Mouse (Mus musculus): ENCODE results near the gene Adck2. TPM values are rescaled to one million over a fixed set of nuclear protein-coding genes. Genes with fewer than 3 reads are reported as not detected.

Gene Adck2
- 13.6 and 13.8 TPM in 2 replicates for total RNA-seq (2017)

DNA sequence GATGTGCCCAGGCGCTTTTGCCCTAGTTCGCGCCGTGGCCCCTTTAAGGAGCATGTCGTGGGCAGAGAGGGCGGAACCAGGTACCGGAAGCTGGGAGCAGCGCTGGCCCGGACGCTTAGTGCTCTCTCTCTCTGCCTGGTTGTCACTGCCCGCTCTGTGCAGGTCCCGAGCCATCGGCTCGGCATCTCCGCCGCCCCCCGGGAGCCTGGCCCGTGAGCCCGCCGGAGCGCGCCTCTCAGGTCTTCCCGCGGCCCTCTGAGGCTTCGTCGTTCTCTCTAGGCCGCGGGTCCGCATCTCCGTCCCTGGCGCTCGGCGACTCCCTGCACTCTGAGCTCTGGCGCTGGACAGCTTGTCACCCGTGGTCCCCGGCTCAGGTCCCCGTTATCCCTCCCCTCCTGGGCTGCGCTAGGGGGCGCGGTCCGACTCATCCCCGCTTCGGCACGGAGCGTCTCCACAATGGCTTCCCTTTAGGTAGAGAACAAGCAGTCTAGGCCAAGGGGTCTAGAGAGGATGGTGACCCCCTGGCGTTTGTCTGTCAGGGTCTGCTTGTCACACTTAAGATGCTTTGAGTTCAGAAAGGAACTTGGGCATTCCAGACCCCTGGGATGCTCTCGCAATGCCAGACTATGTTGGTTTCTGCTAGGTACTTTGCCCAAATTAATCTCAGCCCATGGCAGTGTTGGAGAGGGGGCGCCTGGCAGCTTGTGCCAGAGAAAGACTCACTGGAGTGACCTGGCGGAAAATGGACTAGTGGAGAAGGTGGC lies at the start of gene Adck2:
TSS of gene Adck2 (plus strand) at position 83 of the 764 bp plus-strand sequence.
- peak; percentile 93 for ATAC-seq (ENCODE audit: extremely low read depth, insufficient number of reproducible peaks, low FRiP score, poor library complexity, severe bottlenecking)

DNA sequence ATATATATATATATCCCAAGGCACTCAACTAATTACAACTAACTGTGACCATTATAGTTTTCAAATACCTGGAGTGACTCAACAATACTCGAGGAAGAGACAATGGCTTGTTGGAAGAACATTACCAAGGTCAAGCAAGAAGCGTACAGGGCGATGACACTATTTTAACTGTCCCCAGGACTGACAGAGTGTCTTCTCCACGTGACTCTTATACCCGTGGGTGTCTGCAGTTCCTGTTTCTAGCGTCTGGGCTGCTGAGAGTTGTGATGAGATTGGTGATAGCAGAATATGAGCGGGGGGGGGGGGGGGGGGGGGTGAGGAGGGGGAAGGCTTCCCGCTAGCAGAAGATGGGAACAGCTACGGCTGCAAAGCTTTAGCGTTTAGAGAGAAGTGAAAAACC lies 46.9 kb upstream of the Adck2 start:
- ATAC-seq (ENCODE audit: extremely low read depth, insufficient number of reproducible peaks, low FRiP score, poor library complexity, severe bottlenecking), result peak; percentile 50; the same call in 1 of the 2 replicates

DNA sequence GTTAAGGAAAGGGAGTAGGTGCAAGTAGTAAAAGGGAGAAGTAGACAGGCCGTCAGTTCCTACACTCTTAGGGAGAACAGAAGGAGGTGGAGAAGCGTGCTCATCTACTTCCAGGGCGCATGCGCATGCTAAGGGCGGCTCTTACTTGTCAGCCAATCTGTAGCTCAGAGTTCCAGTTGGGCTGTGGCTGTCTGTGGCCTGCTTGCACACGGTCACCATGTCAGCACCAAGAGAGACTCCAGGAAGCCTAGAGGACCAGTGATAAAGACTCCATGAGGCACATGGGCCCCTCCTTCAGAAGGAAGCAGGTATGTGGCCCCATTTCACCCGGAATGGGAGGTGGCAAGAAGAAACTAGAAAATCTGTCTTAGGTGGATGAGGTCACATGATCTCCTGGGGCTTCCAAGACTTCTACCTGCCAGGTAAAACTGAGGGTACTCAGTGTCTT lies 46.3 kb upstream of the Adck2 start:
- ATAC-seq (ENCODE audit: extremely low read depth, insufficient number of reproducible peaks, low FRiP score, poor library complexity, severe bottlenecking), result no peak

DNA sequence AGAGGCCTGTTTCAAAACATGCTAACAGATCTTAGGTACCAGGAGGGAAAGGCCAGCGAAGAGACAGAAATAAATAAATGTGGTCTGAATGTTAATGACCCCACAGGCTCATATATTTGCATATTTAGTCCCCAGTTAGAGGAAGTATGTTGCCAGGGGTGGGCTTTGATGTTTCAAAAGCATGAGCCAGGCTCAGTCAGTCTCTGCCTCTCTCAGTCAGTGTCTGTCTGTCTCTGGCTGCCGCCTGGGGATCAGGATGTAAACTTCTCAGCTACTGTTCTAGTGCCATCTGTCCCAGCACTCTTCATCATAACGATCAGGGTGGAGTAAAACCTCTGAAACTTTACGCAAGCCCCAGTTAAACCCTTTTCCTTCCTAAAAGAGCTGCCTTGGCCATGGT lies 45.9 kb upstream of the Adck2 start:
- ATAC-seq (ENCODE audit: extremely low read depth, insufficient number of reproducible peaks, low FRiP score, poor library complexity, severe bottlenecking), result no peak

DNA sequence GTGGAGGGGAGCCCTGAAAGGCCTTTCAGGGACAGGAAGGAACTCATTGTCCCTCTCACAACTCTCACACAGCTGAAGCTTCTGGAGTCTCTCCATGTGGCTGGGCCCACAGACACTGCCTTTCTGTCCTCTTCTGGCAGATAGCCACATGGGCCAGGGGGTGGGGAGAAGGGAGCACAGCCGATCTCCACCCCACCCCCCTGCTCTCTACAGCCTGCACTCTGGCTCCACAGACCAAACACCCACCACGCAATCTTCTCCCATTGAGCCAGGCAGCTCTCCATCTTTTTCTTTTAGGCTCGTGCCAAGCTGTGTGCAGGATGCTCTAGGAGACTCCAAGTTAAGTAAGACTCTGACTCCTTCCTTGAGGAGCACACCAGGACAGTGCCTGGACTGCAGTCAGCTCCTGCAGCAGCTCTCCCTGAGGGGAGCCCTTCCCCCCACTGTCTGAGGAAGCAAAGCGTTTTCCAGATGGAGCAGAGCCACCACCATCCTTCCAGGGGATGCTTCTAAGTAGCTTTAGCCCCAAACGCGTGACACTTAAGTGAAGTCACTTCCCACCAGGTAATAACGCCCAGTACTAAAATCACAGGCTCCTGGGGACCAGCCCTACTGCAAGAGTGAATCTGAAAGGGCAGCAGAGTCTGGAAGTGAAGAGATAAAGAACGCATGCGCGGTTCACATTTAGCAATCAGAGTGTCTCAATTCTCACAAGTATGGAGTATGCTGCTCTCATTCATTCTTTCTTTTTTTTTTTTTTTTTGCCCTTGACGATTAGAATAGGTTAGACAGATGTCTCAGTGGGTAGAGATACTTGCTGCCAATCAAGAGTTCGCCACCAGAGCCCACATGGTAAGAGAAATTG lies 44.8 kb upstream of the Adck2 start:
- no peak for ATAC-seq (ENCODE audit: extremely low read depth, insufficient number of reproducible peaks, low FRiP score, poor library complexity, severe bottlenecking)

DNA sequence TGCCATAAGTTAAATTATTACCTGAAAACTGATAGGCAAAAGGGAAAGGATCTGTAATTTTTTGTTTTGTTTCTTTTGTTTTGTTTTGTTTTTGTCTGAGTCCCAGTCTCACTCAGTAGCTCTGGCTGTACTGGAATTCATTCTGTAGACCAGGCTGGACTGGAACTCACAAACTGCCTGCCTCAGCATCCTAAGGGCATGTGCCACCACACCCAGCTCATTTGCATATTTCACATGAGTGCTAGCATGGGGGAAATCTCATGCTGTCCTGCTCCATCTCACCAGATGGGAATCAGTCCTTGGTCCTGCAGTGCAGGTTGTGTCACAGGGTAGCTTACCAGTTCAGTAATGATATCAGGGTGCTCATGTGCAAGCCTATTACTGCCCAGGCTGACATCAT lies 38.7 kb upstream of the Adck2 start:
- ATAC-seq (ENCODE audit: extremely low read depth, insufficient number of reproducible peaks, low FRiP score, poor library complexity, severe bottlenecking), result no peak

DNA sequence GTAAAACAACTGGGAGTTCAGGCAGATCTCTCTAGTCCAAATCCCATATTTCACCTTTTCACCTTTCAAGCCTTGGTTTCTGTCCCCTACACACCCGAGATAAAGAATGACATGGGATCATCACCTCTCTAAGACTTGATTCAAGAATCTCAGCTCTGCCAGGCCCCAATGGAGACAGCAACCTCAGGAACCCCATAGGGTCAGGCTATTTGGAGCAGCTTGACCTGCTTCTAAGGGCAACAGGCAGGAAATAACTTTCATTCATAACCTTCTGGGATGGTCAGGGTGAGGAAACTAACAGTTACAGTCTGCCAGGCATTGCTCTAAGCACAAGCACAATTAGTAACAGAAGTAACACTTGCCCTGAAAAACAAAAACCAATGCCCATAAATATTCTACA lies 37.1 kb upstream of the Adck2 start:
- ATAC-seq (ENCODE audit: extremely low read depth, insufficient number of reproducible peaks, low FRiP score, poor library complexity, severe bottlenecking), result no peak

DNA sequence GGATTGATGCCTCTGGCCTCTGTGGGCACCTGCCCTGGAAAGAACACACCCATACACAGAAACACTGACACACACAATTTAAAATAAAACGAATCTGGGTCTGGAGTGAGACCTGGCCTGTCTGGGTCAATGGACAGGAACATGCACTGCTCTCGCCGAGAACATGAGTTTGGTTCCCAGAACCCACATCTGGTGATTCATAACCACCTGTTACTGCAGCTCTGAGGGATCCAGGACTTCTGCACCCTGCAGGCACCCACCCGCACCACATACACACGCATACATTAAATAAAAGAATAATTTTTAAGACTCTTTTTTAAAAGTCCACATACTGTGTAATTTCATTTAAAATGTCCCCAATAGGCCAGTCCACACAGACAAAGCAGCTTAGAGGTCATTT lies 36.4 kb upstream of the Adck2 start:
- no peak for ATAC-seq (ENCODE audit: extremely low read depth, insufficient number of reproducible peaks, low FRiP score, poor library complexity, severe bottlenecking)

DNA sequence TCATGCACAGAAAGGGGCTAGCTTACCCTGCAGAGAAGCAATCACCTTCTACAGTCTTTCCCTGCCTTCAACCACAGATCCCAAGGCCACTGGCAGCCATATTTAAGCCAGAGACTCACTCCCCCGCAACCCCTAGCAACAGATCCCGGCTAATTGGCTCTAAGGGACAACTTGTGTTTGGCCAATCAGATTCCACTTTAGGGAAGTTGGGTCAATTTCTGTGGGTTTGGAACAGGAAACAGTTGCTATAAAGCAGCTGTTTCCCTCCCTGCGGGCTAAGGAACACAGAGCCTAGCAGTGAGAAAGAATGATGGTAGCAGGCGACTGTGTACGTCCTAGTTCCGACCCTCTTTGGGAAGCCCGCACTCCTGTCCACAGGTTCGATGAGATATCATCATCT lies 35.4 kb upstream of the Adck2 start:
- no peak for ATAC-seq (ENCODE audit: extremely low read depth, insufficient number of reproducible peaks, low FRiP score, poor library complexity, severe bottlenecking)

DNA sequence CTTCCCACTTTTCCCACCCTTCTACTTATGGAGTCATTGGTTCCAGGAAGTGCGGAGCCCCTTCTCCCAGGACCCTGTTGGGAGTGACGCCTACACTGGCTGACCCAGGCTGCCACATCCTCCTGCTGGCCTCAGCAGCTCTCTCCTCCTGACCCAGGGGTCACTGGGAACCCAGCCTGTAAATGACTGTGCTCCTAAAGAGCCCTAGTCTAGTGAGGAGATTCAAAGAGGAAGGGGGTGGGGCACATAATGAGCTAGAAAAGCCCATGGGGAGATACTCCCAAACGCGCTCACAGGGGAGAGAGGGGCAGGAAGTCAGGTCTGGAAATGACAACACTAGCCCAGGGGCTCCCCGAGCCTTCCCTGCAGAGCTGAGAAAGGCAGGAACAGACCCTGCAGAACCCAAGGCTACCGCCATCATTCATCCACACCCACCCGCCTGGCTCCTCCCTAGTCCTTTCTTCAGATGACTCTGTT lies 34.0 kb upstream of the Adck2 start:
- ATAC-seq (ENCODE audit: extremely low read depth, insufficient number of reproducible peaks, low FRiP score, poor library complexity, severe bottlenecking), result no peak

DNA sequence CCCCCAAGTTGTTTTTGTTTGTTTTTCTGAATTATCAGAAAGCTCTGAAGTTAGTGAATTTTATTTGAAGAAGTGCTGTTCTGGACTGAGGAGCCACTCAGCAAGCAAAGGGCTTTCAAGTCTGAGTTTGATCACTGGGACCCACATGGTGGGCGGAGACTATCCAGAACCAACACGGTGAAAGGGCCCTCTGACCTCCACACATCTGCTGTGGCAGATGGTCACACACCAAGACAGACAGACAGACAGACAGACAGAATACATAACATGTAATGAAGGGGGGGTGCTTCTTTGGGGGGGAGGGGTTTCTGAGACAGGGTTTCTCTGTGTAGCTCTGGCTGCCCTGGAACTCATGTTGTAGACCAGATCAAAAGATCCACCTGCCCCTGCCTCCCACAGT lies 33.1 kb upstream of the Adck2 start:
- ATAC-seq (ENCODE audit: extremely low read depth, insufficient number of reproducible peaks, low FRiP score, poor library complexity, severe bottlenecking), result no peak

DNA sequence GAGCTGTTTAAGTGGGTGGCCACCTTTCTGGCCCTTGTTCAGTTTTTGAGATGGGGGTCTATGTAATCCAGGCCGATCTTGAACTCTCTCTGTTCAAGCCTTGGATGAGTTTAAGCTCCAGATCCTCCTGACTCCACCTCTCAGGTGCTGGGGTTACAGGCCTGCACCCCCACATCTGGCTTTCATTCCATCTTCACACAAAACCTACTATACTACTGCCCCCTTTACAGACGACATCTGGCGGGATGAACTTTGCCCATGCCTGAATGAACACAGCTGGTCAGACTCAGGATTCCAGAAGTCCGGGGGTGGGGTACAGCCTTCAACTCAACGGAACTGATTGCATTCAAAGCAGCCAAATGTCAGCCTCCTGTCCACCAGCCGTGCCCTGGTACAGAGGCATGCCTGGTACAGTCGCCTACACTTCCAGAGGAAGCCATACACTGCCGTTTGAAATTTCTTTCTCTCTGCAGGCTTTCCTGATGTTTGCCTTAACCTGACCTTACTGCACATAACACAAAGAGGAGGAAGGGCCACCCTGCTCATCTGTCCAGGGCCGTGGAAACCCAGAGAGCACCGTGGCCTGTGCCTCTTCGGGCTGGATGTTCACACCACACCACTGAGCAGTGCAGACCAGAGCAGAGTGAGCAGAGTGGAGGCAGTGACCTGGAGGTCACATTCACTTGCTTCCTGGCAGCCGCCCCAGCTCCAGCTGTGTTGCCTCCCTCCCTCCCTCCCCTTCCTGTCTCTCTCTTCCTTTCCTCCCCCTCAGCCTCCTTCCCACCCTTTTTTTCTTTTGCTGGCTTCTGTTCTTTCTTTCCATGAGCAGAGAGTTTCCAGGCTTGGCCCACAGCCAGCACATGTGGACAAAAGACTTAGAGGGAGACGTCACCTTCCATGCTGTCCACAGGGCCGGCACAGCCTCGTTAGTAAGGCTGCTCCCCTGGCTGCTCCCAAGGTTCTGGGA lies 30.8 kb upstream of the Adck2 start:
- ATAC-seq (ENCODE audit: extremely low read depth, insufficient number of reproducible peaks, low FRiP score, poor library complexity, severe bottlenecking), result no peak

DNA sequence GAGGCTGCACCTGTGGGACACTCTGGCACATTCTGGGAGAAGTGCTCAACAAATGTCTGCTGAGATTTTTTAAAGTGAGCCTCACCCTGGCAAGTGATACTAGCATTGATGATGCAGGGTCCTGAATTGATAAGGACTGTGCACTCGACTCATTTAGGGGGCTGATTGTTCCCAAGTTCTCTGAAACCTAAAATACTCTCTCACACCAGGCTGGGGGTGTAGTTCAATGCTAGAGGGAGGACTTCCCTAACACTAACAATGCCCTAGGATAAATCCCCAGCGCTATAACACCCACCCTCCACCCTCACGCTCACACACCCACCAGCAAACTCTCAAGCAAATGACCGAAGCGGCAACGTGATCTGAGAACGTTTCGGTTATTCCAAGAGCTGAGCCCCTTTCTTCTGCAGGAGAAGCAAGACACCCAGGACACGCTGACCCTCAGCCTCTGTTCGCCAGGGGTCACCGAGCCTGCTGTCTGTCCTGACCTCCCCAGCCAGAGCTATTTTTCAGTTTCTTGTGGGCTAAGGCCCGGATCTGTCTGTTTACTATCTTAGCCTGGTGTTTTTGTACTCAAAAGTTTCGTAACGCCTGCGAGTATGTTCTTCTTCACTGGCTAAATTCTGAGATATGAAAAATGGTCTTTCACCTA lies 29.8 kb upstream of the Adck2 start:
- no peak for ATAC-seq (ENCODE audit: extremely low read depth, insufficient number of reproducible peaks, low FRiP score, poor library complexity, severe bottlenecking)

DNA sequence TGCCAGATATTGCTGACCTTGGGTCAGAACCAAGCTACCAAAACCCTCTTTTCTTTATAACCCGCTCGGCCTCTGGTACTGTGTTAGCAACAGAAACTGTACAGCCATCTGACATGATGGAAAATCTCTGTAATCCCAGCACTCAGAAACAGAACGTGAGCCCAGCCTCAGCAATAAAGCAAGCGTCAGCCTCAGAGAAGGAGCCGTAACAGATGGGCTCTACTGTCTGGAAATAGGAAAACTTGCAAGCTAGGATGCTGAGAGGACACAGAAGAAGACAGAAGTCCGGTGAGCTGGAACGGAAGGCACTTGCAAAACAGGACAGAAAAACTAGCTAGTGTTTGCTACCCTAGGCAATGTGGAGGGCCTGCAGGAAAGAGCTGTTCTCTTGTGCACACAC lies 28.2 kb upstream of the Adck2 start:
- ATAC-seq (ENCODE audit: extremely low read depth, insufficient number of reproducible peaks, low FRiP score, poor library complexity, severe bottlenecking), result no peak

DNA sequence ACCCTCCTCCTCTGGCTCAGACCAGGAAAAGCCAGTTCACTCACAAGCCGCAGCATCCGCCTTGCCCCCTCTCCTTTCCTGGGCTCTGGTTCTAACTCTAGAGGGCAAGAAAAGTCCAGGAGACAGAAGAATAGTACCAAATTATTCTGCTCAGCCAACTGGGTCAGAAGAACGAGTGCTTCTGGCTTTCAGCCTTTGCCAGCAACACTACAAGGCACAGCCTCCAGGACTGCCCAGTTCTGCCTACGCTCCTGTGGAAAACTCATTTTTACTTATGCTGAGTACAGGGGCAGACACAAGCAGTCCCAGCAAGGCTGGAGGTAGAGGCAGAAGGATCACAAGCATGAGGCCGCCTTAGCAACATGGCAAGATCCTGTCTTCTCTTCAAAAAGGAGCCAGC lies 25.6 kb upstream of the Adck2 start:
- no peak for ATAC-seq (ENCODE audit: extremely low read depth, insufficient number of reproducible peaks, low FRiP score, poor library complexity, severe bottlenecking)

DNA sequence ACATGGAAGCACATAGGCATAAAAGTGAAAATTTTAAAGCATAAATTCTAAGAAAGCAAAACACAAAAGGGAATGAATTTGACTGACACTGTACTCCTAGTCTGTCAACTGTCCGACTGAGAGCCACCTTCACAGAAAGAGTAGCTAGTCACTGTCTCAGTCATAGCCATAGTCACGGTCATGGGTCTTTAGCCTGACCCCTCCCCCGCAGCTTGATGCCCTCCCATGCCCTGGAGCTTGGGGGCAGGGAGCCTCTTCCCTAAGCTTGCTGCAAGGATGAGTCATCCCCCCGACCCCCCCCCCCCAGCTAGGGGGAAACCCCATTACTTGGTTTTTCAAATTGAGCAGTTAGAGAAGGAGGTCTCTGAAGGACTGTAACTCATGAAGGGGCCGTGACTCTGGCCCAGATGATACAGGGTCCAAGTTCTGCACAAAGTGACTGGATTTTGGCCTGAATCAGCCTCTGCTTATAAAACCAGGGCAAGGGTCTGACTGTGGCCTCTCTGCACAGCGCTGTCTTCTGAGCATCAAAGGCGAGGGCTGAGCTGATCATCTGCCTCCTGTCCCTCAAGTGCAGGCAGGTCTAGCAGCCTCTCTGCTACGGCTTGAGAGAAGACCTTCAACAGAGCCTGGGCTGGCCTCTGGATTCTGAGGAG lies 21.6 kb upstream of the Adck2 start:
- ATAC-seq (ENCODE audit: extremely low read depth, insufficient number of reproducible peaks, low FRiP score, poor library complexity, severe bottlenecking), result no peak

DNA sequence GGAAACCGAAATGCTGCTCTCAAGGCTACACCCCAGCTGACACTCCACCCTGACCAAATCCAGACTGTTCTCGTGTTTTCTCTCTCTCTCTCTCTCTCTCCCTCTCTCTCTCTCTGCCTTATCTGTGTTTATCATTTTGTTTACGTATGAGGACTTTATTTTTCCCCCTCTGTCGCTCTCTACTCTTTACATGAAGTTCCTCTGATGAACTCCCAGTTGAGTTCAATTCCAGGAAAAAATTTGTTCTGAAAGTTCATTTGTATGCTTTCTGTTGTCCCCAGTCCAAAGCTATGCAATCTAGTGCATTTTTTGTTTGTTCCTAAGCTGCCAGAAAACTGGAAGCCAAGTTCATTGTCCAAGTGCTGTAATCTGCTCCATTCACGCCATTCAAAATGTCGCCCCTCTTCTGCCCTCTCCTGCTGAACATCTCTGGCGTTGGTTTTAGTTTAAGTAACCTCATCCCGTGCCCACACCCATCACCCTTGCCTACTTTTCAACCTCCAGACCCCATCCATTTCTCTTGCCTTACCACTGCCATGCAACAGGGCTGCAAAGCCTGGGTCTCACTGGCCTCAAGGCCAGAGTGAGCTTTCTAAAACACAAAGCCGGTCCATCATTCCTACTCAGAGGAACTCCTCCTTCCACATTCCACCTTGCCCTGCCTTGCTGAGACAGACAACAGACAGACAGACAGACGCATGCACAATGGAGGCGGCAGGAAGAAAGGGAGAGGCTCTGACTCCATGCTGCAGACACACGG lies 18.6 kb upstream of the Adck2 start:
- ATAC-seq (ENCODE audit: extremely low read depth, insufficient number of reproducible peaks, low FRiP score, poor library complexity, severe bottlenecking), result no peak

DNA sequence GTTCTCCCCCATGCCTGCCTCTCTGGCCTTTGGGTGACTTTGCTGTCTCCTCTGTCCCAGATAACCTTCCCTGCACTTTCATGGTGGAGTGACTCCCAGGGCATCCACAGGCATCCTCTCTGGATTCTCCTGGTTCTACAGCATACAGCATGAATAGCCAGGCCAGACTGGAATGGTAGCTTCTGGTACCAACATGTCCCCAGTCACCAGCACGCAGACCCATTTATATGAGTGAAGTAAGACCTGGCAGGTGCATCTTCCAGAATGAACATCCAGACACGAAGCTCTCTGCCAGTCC lies 18.1 kb upstream of the Adck2 start:
- ATAC-seq (ENCODE audit: extremely low read depth, insufficient number of reproducible peaks, low FRiP score, poor library complexity, severe bottlenecking), result no peak
